Comparison of ENCODE assay signal across 10 mouse cellular contexts in the genomic region with DNA sequence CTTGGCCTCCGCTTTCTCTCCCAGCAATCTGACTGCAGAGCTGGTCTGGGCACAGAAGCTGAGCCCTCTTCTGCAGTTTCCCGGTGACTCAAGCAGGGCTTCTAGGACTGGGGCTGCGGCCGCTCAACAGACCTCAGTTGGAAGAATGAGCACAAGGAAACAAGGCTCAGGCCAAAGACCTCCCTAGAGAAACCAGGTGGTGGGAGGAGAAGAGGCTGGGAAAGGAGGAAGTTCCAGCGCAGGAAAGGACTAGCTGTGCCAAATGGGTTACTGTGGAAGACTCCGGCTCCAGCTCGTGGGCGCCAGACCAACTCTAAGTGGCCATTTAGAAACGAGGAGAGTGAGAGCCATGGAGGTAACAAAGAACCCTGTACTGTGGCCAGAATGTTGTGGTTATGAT. TPM values are rescaled to one million over a fixed set of nuclear protein-coding genes. Genes with fewer than 3 reads are reported as not detected.
DNase-seq lines count a peak whose midpoint lies in the region; ATAC-seq lines count a peak whose summit lies in the region.
"Had no signal": no experiment of that assay in that cellular context is flagged by ENCODE, and none has a peak within 500 bp of the region (broad histone marks: within the 10 kb centered on the region; RNA-seq: fewer than 3 reads in every experiment).

No protein-coding gene starts in this region.

- WGBS in limb, embryonic 11.5 days: 90% methylated on average over 9 of the region's 9 CpGs
- 87% methylated on average over 9 of the region's 9 CpGs for whole genome bisulfite sequencing in limb, embryonic 10.5 days
- 89% methylated on average over 9 of the region's 9 CpGs for WGBS in neural tube, embryonic 15.5 days
- WGBS in forebrain, embryonic 11.5 days: 90% methylated on average over 9 of the region's 9 CpGs

- no peaks in the 10 kb centered on the region for H3K36me3 ChIP-seq in limb, embryonic 11.5 days (ENCODE audit: control insufficient read depth, insufficient read depth, low read length)
- no peaks in the 10 kb centered on the region for H3K36me3 ChIP-seq in limb, embryonic 10.5 days
- H3K36me3 ChIP-seq in neural tube, embryonic 15.5 days: no peaks in the 10 kb centered on the region
- no peaks in the 10 kb centered on the region for H3K36me3 ChIP-seq in forebrain, embryonic 11.5 days (ENCODE audit: control insufficient read depth, insufficient read depth, low read length)

- H3K9me3 ChIP-seq in limb, embryonic 11.5 days (ENCODE audit: control insufficient read depth, low read length): no peaks in the 10 kb centered on the region
- H3K9me3 ChIP-seq in limb, embryonic 10.5 days (replicated peaks): no peaks in the 10 kb centered on the region
- no peaks in the 10 kb centered on the region for H3K9me3 ChIP-seq in neural tube, embryonic 15.5 days (replicated peaks)
- H3K9me3 ChIP-seq in forebrain, embryonic 11.5 days (ENCODE audit: control insufficient read depth, low read length): no peaks in the 10 kb centered on the region

- H3K27me3 ChIP-seq in limb, embryonic 11.5 days (ENCODE audit: control insufficient read depth, insufficient read depth, low read length): peaks cover 12% of the 10 kb centered on the region
- peaks cover 42% of the 10 kb centered on the region for H3K27me3 ChIP-seq in limb, embryonic 10.5 days (ENCODE audit: low read depth, poor library complexity, severe bottlenecking)
- H3K27me3 ChIP-seq in neural tube, embryonic 15.5 days (replicated peaks): peaks cover 21% of the 10 kb centered on the region
- peaks cover 27% of the 10 kb centered on the region for H3K27me3 ChIP-seq in forebrain, embryonic 11.5 days (ENCODE audit: control insufficient read depth, insufficient read depth, low read length)

- no peak overlapping the region for H3K27ac ChIP-seq in limb, embryonic 11.5 days (replicated peaks; ENCODE audit: low read depth, low read length)
- no peak overlapping the region for H3K27ac ChIP-seq in limb, embryonic 10.5 days
- no peak overlapping the region for H3K27ac ChIP-seq in neural tube, embryonic 15.5 days (replicated peaks)
- H3K27ac ChIP-seq in forebrain, embryonic 11.5 days (ENCODE audit: low read depth, low read length): no peak overlapping the region

- no peak overlapping the region for H3K4me3 ChIP-seq in limb, embryonic 11.5 days (ENCODE audit: low read depth, low read length)
- H3K4me3 ChIP-seq in limb, embryonic 10.5 days: no peak overlapping the region
- peak overlapping the region; percentile 10; the same call in 1 of the 2 replicates for H3K4me3 ChIP-seq in neural tube, embryonic 15.5 days (replicated peaks)
- H3K4me3 ChIP-seq in forebrain, embryonic 11.5 days (ENCODE audit: low read depth, low read length): no peak overlapping the region
- H3K4me3 ChIP-seq: erythroblast, embryonic 14.5 days had no signal

- H3K9ac ChIP-seq in limb, embryonic 11.5 days (ENCODE audit: low read length): no peak overlapping the region
- no peak overlapping the region for H3K9ac ChIP-seq in neural tube, embryonic 15.5 days (replicated peaks)
- no peak overlapping the region for H3K9ac ChIP-seq in forebrain, embryonic 11.5 days (ENCODE audit: low read length)

- intact Hi-C loops in gastrocnemius, postnatal 14 days (cut with DNase I; ENCODE audit: low total_unique reads): no loop called here
- intact Hi-C loops in heart, postnatal 14 days (cut with DNase I): loop anchor here (5.0 kb wide), 3 partner anchors 72 to 347 kb away; no protein-coding TSS in a partner anchor

- no peak for ATAC-seq in limb, embryonic 11.5 days (ENCODE audit: insufficient number of reproducible peaks, low FRiP score, low TSS enrichment, low read depth)
- ATAC-seq in neural tube, embryonic 15.5 days (ENCODE audit: low FRiP score): no peak
- no peak for ATAC-seq in forebrain, embryonic 11.5 days (replicated peaks; ENCODE audit: low FRiP score)

- peak overlapping the region; percentile 20 for H3K4me2 ChIP-seq in limb, embryonic 11.5 days (ENCODE audit: low read depth, severe bottlenecking)
- peak overlapping the region; percentile 94 for H3K4me2 ChIP-seq in neural tube, embryonic 15.5 days
- no peak overlapping the region for H3K4me2 ChIP-seq in forebrain, embryonic 11.5 days (ENCODE audit: low read depth, low read length, severe bottlenecking)

- DNase-seq in limb, embryonic 11.5 days (ENCODE audit: low spot score): no peak
- no peak for DNase-seq in limb, embryonic 10.5 days (ENCODE audit: low spot score)
- DNase-seq in gastrocnemius, postnatal 14 days: peak; percentile 62
- peak; percentile 44 to 52 for DNase-seq in heart, postnatal 14 days
- no peak for DNase-seq in right cerebral cortex, postnatal 14 days
- no peak for DNase-seq in right cerebral cortex, postnatal 10 days (ENCODE audit: low spot score in 2 of 2)
- DNase-seq in forebrain, embryonic 11.5 days (ENCODE audit: low spot score): no peak
- DNase-seq: thymus, postnatal 25 days had no signal

- peaks cover 9% of the 10 kb centered on the region for H3K4me1 ChIP-seq in limb, embryonic 11.5 days (ENCODE audit: control insufficient read depth, insufficient read depth, low read length)
- H3K4me1 ChIP-seq in limb, embryonic 10.5 days: peaks cover 40% of the 10 kb centered on the region
- H3K4me1 ChIP-seq in neural tube, embryonic 15.5 days: peaks cover 46% of the 10 kb centered on the region
- peaks cover 5% of the 10 kb centered on the region; the same call in 1 of the 2 replicates for H3K4me1 ChIP-seq in forebrain, embryonic 11.5 days (replicated peaks; ENCODE audit: control insufficient read depth, insufficient read depth, low read length)

RNA-seq across cellular contexts. Expression of gene Adamts15, which starts 2.6 kb away (rescaled TPM):
- 6.7 and 8.7 TPM in 2 replicates for polyA plus RNA-seq in limb, embryonic 11.5 days (2014; fragmentation: Nextera tagmentation; extraction: Ambion mirVana)
- polyA plus RNA-seq in limb, embryonic 10.5 days (2016; fragmentation: Nextera tagmentation; extraction: Ambion mirVana): 4.0 and 8.5 TPM in 2 replicates
- 1 to 10 TPM; 3.9 to 5.8 TPM for total RNA-seq in gastrocnemius, postnatal 14 days (2021)
- 10 to 100 TPM; 13.1 to 15.9 TPM for total RNA-seq in heart, postnatal 14 days (2021)
- 5.8 and 7.0 TPM in 2 replicates for polyA plus RNA-seq in neural tube, embryonic 15.5 days (2015; fragmentation: Nextera tagmentation; extraction: Ambion mirVana)
- 6.7 and 8.4 TPM in 2 replicates for polyA plus RNA-seq in forebrain, embryonic 11.5 days (2014; fragmentation: Nextera tagmentation; extraction: Ambion mirVana)
- polyA plus RNA-seq: erythroblast, embryonic 14.5 days had no signal

RNA-seq across cellular contexts. Expression of gene Adamts8, which starts 22.7 kb away (rescaled TPM):
- 0.43 and 0.52 TPM in 2 replicates for polyA plus RNA-seq in limb, embryonic 11.5 days (2014; fragmentation: Nextera tagmentation; extraction: Ambion mirVana)
- 0.06 and 0.29 TPM in 2 replicates for polyA plus RNA-seq in limb, embryonic 10.5 days (2016; fragmentation: Nextera tagmentation; extraction: Ambion mirVana)
- total RNA-seq in gastrocnemius, postnatal 14 days (2021): 1 to 10 TPM; 3.8 to 4.2 TPM
- total RNA-seq in heart, postnatal 14 days (2021): 1 to 10 TPM; 4.4 to 6.8 TPM
- polyA plus RNA-seq in neural tube, embryonic 15.5 days (2015; fragmentation: Nextera tagmentation; extraction: Ambion mirVana): 2.6 and 3.1 TPM in 2 replicates
- 0.49 and 0.61 TPM in 2 replicates for polyA plus RNA-seq in forebrain, embryonic 11.5 days (2014; fragmentation: Nextera tagmentation; extraction: Ambion mirVana)
- polyA plus RNA-seq: erythroblast, embryonic 14.5 days had no signal

Comparison
In these comparisons a context has a peak if more than half of its experiments do, and no peak if none do; other contexts are left out.
1. DNase-seq: peak in gastrocnemius, postnatal 14 days (single experiment) and heart, postnatal 14 days (2 of 2); none in limb, embryonic 11.5 days (single experiment), limb, embryonic 10.5 days (single experiment), right cerebral cortex, postnatal 14 days (single experiment), right cerebral cortex, postnatal 10 days (0 of 2) and forebrain, embryonic 11.5 days (single experiment).